Mouse (Mus musculus) forebrain, embryonic 12.5 days (tissue): ENCODE measurements at regions not wholly inside any gene's neighbourhood (a gene's known extent, or its start where the extent isn't known, plus 50 kb on each side); places are given as distances from the start of the nearest gene placed in this dataset.

Experiments
- ATAC-seq: fragments of 200-750 bp; cut with Nextera tagmentation; 2 replicates; pipeline ENCODE4 v1.8.0; 2017; ENCODE audit warnings: moderate TSS enrichment; ENCODE audit not compliant: low FRiP score
- H3K27ac ChIP-seq: fragments of 300-500 bp; sonication (generic); 2 replicates; pipeline ENCODE4 v1.5.1; 2016; ENCODE audit warnings: mild to moderate bottlenecking
- H3K27me3 ChIP-seq: fragments of 300-500 bp; sonication (generic); 2 replicates; pipeline ENCODE4 v1.6.1; 2016; ENCODE audit warnings: mild to moderate bottlenecking
- H3K36me3 ChIP-seq: fragments of 300-500 bp; sonication (generic); replicated peaks from 2 replicates; pipeline ENCODE4 v1.6.1; 2016; ENCODE audit warnings: mild to moderate bottlenecking
- H3K4me1 ChIP-seq: fragments of 300-500 bp; sonication (generic); 2 replicates; pipeline ENCODE4 v1.6.1; 2016
- H3K4me2 ChIP-seq: fragments of 300-500 bp; sonication (generic); 2 replicates; pipeline ENCODE4 v1.6.1; 2016; ENCODE audit warnings: mild to moderate bottlenecking, moderate library complexity
- H3K4me3 ChIP-seq: fragments of 300-500 bp; sonication (generic); replicated peaks from 2 replicates; pipeline ENCODE4 v1.5.1; 2016; ENCODE audit warnings: mild to moderate bottlenecking
- H3K9ac ChIP-seq: fragments of 300-500 bp; sonication (generic); 2 replicates; pipeline ENCODE4 v1.6.1; 2016; ENCODE audit warnings: mild to moderate bottlenecking
- H3K9me3 ChIP-seq: fragments of 300-500 bp; sonication (generic); 2 replicates; pipeline ENCODE4 v1.6.1; 2016
- WGBS: fragments of 180-500 bp; shearing (Covaris S2); methylation state at CpG from one replicate; pipeline ENCODE4 v1.1.7; 2016; 5-methylcytosine and 5-hydroxymethylcytosine counted together

DNA sequence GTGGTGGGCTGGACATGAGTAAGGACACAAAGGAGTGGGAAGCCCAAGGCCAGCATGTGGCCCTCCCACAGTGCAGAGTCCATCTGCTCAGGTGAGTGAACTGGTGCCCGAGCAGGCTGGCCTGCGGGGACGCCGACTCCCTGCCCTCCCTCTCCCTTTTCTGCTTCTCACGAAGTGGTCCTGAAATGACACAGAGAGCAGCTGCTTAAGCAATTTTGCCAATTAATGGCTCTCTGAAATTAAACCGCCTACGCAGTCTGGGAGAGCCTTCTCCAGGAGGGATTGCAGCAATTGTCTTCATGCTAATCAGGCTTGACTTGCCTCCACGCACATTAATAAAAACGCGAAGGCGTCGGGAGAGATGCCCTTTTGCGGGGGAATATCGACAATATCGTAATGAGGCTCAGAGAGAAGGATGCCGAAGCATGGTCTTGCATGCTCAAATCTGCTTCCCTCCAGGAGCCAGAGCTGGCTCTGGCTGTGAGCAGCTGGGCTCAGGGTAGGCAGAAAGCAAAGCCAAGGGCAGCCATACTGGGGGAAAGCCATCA, 287.2 kb downstream of the Uaca start:
- 10% methylated on average over 16 of the region's 16 CpGs for WGBS
- Histone ChIP-seq H3K27me3 (peaks cover 6% of the 10 kb centered on the region), H3K9ac (no peak overlapping the region)

DNA sequence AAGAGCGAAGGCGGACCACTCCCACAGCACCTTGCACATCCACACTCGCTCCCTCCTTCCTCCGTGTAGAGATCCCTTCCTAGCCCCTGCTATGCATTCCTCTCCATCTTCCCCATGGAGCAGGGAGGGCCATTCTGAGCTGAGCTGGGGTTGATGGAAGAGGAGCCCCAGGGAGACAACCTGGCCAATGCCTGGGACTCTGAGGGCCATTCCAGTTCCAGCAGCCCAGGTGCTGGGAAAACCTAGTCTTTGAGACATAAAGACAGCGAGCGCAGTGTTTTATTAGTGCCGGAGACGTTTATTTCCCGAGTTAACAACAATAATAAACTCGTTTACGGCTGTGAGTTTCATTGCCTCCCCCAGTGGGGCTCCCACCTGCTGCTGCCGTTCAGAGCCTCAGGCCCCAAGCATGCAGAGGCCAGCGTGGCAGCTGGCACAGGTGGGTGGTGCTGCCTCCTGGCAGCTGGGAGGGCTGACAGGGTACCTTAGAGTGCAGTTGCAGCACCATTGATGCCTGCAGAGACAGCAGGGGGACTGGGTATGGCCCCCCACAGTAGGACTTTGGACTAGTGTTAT, 287.4 kb upstream of the Tle3 start:
- no peak overlapping the region for H3K9ac ChIP-seq
- no peaks in the 10 kb centered on the region for H3K9me3 ChIP-seq
- H3K4me3 ChIP-seq, result no peak overlapping the region
- no peak overlapping the region for H3K27ac ChIP-seq
- peaks cover 22% of the 10 kb centered on the region for H3K4me1 ChIP-seq
- no peak overlapping the region for H3K4me2 ChIP-seq
- ATAC-seq, result no peak
- H3K27me3 ChIP-seq, result peaks cover 10% of the 10 kb centered on the region
- WGBS, result 74% methylated on average over 13 of the region's 13 CpGs
- no peaks in the 10 kb centered on the region for H3K36me3 ChIP-seq

More for the DNA sequence above, 287.2 kb downstream of the Uaca start:
- H3K36me3 ChIP-seq, result no peaks in the 10 kb centered on the region
- H3K9me3 ChIP-seq, result no peaks in the 10 kb centered on the region
- no peak overlapping the region for H3K4me2 ChIP-seq
- H3K27ac ChIP-seq, result peak overlapping the region; percentile 68
- no peak overlapping the region for H3K4me3 ChIP-seq
- H3K4me1 ChIP-seq, result peaks cover 22% of the 10 kb centered on the region
- peak; percentile 73 for ATAC-seq

DNA sequence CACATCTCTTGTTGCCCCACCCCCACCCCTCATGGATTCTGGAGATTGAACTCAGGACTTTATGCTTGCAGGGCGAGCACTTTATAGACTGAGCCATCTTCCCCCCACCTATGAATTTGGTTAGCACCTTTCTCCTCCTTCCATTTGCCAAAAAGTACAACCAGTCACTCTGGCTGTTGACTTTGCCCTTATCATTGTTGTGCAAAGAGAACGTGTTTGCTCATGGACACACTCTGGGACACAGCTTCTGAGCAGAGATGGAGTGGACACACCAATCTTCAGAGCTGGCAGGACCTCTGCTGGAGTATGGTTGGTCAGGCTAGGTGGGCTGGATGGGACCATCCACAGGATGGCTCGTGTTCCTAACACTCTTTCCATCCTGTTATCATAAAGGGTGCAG, 285.1 kb upstream of the Tle3 start:
- Histone ChIP-seq H3K36me3 (no peaks in the 10 kb centered on the region), H3K27ac (no peak overlapping the region), H3K9ac (no peak overlapping the region), H3K4me3 (no peak overlapping the region), H3K9me3 (no peaks in the 10 kb centered on the region), H3K4me1 (peaks cover 13% of the 10 kb centered on the region), H3K4me2 (no peak overlapping the region), H3K27me3 (peaks cover 10% of the 10 kb centered on the region)
- WGBS, result 94% methylated on average over 3 of the region's 3 CpGs
- ATAC-seq, result no peak

DNA sequence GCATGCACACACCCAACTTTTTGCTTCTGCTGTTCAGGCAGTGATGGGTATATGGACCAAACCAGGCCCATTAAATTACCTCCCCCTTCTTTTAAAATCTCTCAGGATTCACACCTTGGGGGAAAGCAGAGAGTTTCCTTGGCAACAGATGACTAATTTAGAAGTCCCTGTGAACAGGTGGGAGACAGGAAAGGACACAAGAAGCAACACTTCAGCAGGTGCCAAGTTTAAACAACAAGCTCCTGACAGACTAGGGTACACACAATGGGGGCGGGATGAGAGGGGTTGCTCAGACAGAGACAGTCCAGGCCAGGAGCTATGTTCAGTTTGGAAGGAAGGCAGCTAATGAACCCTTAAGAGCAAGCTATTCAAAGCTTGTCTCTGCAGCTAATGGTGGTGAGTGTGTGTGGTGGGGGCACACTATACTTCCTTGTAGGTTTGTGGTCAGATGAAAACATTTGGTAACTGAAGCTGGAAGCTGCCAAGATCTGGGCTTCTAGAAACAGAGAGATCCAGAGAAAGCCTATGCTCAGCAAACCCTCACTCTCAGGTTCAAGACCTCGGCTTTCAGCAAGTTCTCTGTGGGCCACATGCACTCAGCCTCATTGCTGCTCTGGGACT, 283.0 kb upstream of the Tle3 start:
- Histone ChIP-seq H3K9ac (no peak overlapping the region), H3K4me1 (peaks cover 14% of the 10 kb centered on the region; the same call in 1 of the 2 replicates), H3K4me2 (no peak overlapping the region), H3K36me3 (no peaks in the 10 kb centered on the region), H3K4me3 (no peak overlapping the region), H3K27ac (no peak overlapping the region), H3K27me3 (peaks cover 5% of the 10 kb centered on the region; the same call in 1 of the 2 replicates), H3K9me3 (no peaks in the 10 kb centered on the region)
- 84% methylated on average over 2 of the region's 2 CpGs for WGBS
- ATAC-seq, result no peak

- ATAC-seq, result no peak
- no peaks in the 10 kb centered on the region for H3K9me3 ChIP-seq
- 88% methylated on average over 2 of the region's 2 CpGs for WGBS
These were observed 281.1 kb upstream of the Tle3 start for GRCm38 (mm10) chr9:61091036-61091435.

DNA sequence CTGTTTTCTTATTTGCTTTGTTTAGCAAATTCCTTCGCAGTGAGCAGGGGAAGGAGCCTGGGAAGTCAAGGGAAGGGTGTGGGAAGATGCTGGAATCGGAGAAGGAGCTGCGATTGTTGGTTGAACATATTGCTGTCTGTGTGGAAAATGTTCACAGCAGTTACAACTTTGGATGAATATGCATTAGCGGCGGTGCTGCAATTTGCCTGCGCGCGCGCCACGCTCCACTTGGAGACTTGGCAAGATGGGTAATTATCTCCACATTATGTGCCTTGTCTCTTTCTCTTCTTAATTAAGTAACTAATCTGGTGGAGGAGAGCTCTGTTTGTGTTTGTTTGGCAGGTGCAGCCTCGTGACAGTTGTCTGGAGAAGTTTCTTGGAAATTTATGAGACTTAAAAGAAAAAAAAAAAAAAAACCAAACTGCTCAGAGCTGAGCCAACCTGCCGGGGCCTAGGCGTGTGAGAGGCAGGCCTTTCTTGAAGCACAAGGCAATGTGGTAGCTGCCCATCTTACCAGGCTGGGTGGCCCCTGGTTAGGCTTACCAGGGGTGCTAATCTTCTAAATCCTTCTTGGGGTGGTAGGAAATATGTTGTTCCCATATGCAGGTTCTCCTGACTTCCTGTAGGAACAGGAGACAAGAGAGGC, 279.2 kb upstream of the Tle3 start:
- 0 out of 2 replicates have a peak, but pooled peaks cover 11% of the 10 kb centered on the region for H3K27me3 ChIP-seq
- 53% methylated on average over 13 of the region's 13 CpGs for WGBS
- ATAC-seq, result no peak
- no peak overlapping the region for H3K9ac ChIP-seq
- H3K36me3 ChIP-seq, result no peaks in the 10 kb centered on the region
- no peak overlapping the region for H3K4me3 ChIP-seq
- H3K4me1 ChIP-seq, result peaks cover 9% of the 10 kb centered on the region
- H3K9me3 ChIP-seq, result no peaks in the 10 kb centered on the region
- no peak overlapping the region for H3K4me2 ChIP-seq
- no peak overlapping the region for H3K27ac ChIP-seq

More at GRCm38 (mm10) chr9:61091036-61091435, 281.1 kb upstream of the Tle3 start:
- no peaks in the 10 kb centered on the region for H3K36me3 ChIP-seq
- no peak overlapping the region for H3K27ac ChIP-seq
- no peak overlapping the region for H3K4me3 ChIP-seq
- H3K27me3 ChIP-seq, result peaks cover 8% of the 10 kb centered on the region; the same call in 1 of the 2 replicates
- H3K9ac ChIP-seq, result no peak overlapping the region
- H3K4me1 ChIP-seq, result peaks cover 9% of the 10 kb centered on the region; the same call in 1 of the 2 replicates
- no peak overlapping the region for H3K4me2 ChIP-seq

- Histone ChIP-seq H3K4me2 (no peak overlapping the region), H3K9ac (no peak overlapping the region), H3K4me1 (peaks cover 19% of the 10 kb centered on the region), H3K4me3 (no peak overlapping the region), H3K27me3 (0 out of 2 replicates have a peak, but pooled peaks cover 15% of the 10 kb centered on the region), H3K9me3 (no peaks in the 10 kb centered on the region), H3K27ac (no peak overlapping the region), H3K36me3 (no peaks in the 10 kb centered on the region)
- no peak for ATAC-seq
- WGBS, result 91% methylated on average over 2 of the region's 2 CpGs
These were observed 276.9 kb upstream of the Tle3 start for GRCm38 (mm10) chr9:61095069-61095775.

DNA sequence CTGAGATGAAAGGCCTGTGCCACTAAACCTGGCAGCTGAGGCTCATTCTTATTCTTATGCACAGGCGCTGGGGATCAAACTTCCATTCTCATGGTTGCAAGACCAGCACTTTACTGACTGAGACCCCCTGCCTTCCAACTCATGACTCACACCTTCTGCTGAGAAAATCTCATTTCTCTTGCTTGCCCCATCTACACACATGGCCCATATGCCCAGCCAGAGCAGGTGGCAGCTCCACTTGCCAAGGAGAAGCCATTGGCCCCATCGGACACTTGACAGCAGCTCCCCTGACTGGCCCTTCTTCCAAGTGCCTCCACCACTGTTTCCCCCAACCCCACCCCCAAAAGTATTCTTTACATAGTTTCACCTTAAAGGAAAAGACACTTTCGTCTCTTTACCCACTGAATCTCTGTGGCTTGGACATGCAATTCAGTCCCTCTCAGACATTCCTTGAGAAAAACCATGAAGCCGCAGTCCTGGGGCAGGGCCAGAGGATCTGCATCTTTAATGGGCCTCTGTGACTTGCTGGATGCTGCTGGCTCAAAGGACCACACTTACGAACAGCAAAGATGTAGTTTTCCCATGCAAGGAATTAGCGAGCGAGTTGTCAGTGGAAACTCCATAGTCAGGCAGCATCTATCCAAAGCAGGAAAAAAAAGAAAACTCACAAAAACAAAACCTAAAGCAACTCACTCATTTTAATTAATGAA, 270.3 kb upstream of the Tle3 start:
- Histone ChIP-seq H3K4me2 (peak overlapping the region; percentile 22; the same call in 1 of the 2 replicates), H3K4me3 (no peak overlapping the region), H3K9ac (no peak overlapping the region), H3K36me3 (no peaks in the 10 kb centered on the region), H3K9me3 (no peaks in the 10 kb centered on the region), H3K4me1 (peaks cover 47% of the 10 kb centered on the region), H3K27ac (peak overlapping the region; percentile 93), H3K27me3 (peaks cover 34% of the 10 kb centered on the region)
- peak; percentile 72 for ATAC-seq
- WGBS, result 8% methylated on average over 7 of the region's 7 CpGs

DNA sequence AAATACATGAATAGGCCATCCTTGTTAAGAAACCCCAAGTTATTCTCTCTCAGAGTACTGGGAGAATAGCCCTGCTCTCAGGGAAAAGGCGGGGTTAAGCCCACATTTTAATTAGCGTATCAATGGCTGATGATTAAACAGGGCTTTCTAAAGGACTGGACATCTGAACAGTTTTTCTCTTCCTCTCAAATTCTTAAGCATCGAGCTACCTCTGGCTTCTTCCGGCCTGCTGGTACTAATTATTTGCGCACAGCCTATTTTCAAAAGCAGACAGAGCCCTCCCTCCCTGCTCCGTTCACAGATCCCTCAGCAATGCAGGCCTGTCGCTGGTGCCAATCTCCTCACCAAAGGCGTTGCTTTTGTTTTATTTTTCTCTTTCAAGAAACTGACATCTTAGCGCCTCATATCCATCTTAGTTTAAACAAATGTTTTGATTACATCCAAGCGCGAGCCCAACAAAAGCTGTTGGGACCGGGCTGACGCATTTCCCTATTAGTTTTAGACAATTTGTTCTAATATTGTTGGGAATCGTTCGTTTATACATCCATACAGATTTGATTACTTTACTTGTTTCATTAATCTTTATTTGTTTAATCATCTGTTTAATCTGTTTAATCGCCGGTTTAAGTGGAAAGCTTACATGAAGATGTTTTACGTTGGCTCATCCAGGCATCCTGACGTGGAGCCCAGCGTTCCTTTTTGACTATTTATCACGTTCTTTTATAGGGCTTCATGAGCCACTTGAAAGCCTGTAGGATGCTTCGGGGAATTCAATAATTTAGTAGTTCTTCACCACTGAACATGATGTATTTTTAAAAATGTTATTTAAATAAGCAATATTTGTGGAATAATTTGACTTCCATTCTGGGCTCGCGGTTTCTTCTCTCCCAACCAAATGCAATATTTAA, 269.5 kb upstream of the Tle3 start:
- Histone ChIP-seq H3K27ac (peak overlapping the region; percentile 93), H3K36me3 (no peaks in the 10 kb centered on the region), H3K9me3 (no peaks in the 10 kb centered on the region), H3K4me1 (peaks cover 47% of the 10 kb centered on the region), H3K27me3 (peaks cover 30% of the 10 kb centered on the region), H3K9ac (no peak overlapping the region), H3K4me2 (peak overlapping the region; percentile 22; the same call in 1 of the 2 replicates), H3K4me3 (no peak overlapping the region)
- peak; percentile 88 for ATAC-seq
- 14% methylated on average over 24 of the region's 24 CpGs for WGBS

GRCm38 (mm10) chr9:61105550-61106280, 266.5 kb upstream of the Tle3 start:
- H3K27ac ChIP-seq, result no peak overlapping the region
- no peak overlapping the region for H3K4me2 ChIP-seq
- peaks cover 45% of the 10 kb centered on the region for H3K4me1 ChIP-seq
- WGBS, result 82% methylated on average over 15 of the region's 15 CpGs
- no peak for ATAC-seq
- no peak overlapping the region for H3K9ac ChIP-seq
- H3K27me3 ChIP-seq, result peaks cover 38% of the 10 kb centered on the region
- H3K4me3 ChIP-seq, result no peak overlapping the region
- no peaks in the 10 kb centered on the region for H3K9me3 ChIP-seq
- H3K36me3 ChIP-seq, result no peaks in the 10 kb centered on the region
